Mouse (Mus musculus): ENCODE data around the gene Kctd13. TPM values are rescaled to one million over a fixed set of nuclear protein-coding genes. Genes with fewer than 3 reads are reported as not detected.

The Kctd13 gene
- polyA plus RNA-seq, 1 experiment = 91.1 TPM

DNA sequence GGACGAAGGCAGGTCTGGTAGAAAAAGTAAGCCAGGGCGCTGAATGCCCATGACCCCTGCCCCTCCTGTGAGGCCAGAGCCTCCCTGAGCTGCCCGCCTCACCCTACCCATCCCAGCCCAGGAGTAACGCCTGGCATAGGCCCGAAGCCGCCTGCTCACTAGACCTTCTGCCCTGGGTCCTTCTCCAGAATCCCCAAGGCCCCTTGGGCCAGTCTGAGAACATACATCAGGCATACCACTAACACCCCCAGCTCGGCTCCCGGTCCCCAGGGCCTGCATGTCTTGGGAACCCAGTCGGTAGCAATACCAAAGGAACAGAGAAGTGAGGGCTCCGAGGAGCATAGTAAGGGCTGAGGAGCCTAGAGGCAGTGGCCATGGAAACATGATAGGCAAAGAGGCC lies 19.9 kb downstream of the Kctd13 start:
- no peak for TF ChIP-seq CTCF (IDR thresholded peaks at IDR 0.05; ENCODE audit: borderline replicate concordance, extremely low read depth, insufficient read depth, insufficient read length)
- TF ChIP-seq POLR2A (IDR thresholded peaks at IDR 0.05; ENCODE audit: borderline replicate concordance, extremely low read depth, insufficient read depth, insufficient read length, poor library complexity, severe bottlenecking) = no peak
- no peak for DNase-seq (ENCODE audit: low read depth)

DNA sequence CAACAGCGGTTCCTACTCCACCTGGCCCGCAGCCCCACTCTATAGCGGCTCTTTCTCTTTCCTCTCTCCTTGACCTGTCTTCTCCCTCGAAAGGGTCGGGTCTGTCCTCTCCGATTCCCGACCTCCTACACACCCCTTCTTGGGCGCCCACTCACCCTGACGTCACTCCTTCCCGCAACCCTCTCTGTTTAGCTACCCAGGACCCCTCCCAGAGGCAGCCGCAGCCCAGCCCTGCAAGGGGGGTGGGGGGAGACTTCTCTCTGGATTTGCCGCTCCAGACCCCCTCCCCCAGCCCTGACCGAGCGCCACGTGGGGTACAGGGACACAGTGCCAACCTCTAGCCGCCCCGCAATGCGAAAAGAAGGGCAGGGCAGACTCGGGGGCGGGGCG lies 20.7 kb downstream of the Kctd13 start, which contains the start of gene Asphd1:
Asphd1 (minus strand) TSS at position 180 of the 390 bp plus-strand sequence.
- DNase-seq (ENCODE audit: low read depth) = peak; percentile 79
- TF ChIP-seq POLR2A (IDR thresholded peaks at IDR 0.05; ENCODE audit: borderline replicate concordance, extremely low read depth, insufficient read depth, insufficient read length, poor library complexity, severe bottlenecking) (no peak), CTCF (IDR thresholded peaks at IDR 0.05; ENCODE audit: borderline replicate concordance, extremely low read depth, insufficient read depth, insufficient read length) (no peak)

DNA sequence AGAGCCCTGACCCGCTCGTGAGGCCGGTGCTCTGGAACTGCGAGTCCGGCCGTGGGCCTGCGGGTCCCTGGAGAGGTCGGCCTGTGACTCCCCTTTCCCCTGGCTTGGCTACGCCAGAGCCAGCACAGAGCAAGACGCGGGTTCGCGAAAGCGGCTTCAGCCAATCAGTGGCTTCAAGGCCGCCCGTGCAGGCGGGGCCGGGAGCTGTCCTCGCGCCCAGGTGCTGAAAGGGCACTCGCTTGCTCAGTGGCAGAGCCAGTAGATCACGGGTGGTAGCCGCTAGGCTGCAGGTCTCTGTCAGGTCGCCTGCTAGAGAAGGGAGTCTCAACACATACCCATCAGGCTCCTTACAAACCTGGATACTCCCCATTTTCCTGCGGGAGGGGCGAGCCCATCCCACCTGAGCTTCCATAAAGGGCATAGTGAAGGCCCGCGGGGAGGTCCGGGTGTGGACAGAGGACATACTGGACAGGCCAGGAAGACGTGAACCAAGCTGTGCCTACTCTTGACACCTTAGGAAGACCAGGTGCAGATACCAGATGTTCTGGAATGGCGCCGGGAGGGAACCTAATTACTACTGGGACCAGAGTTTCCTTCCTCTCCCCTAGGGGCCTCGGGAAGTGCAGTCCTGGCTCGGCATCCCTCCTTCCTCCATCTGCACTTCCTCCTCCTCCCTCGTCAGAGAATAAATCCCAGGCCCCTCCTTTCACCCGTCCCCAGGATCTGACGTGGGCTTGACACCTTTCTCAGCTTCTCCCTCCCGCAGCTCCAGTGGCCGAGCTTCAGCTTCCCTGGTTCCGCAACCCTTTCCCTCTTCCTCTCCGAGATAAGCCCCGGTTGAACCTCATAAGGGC lies 21.3 kb downstream of the Kctd13 start, which contains the start of gene Sez6l2:
Sez6l2 (plus strand) TSS at position 771 of the 854 bp plus-strand sequence.
- DNase-seq (ENCODE audit: low read depth) = peak; percentile 91
- peak; percentile 59; the same call in 1 of the 2 replicates for TF ChIP-seq POLR2A (IDR thresholded peaks at IDR 0.05; ENCODE audit: borderline replicate concordance, extremely low read depth, insufficient read depth, insufficient read length, poor library complexity, severe bottlenecking)
- no peak for TF ChIP-seq CTCF (IDR thresholded peaks at IDR 0.05; ENCODE audit: borderline replicate concordance, extremely low read depth, insufficient read depth, insufficient read length)

DNA sequence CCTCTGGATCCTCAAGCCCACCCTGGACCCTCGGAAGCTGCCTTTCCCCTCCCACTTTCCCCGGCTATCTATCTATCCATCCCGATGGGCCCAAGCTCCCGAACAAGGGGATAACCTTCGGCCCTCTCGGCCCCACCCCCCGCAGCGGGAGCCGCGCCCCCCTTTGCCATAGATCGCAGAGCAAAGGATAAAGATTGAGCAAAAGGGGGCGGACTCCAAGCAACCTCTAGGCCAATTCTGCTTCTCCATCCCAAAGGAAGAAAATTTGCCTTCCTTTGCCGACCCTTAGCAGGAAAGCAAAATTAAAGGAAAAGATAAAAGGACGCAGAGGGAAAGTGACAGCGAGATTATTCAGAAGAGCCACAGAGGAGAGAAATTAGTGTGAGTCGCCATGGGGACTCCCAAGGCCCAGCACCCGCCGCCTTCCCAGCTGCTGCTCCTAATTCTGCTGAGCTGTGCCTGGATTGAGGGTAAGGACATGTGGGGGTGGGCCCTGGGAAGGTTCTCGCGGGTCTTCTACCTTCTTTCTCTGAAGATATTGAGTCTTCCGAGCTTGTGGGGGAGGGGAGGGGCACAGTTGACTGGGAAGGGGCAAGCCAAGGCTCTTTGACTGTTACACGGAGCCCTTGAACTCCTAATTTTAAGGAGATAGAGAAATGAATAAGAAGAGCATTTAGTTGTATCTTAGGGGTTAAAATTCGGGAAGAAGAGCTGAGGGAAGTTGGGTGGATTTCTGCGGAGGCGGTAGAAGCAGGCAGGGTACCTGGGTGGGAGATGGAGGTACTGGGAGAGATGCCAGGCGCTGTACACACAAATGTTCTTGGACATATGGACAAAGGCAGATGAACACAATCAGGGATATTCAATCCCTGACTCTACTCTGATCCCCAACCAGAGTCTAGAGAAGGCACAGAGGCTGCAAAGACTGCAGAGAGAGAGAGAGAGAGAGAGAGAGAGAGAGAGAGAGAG lies 22.3 kb downstream of the Kctd13 start:
- DNase-seq (ENCODE audit: low read depth) = peak; percentile 41
- no peak for TF ChIP-seq POLR2A (IDR thresholded peaks at IDR 0.05; ENCODE audit: borderline replicate concordance, extremely low read depth, insufficient read depth, insufficient read length, poor library complexity, severe bottlenecking)
- no peak for TF ChIP-seq CTCF (IDR thresholded peaks at IDR 0.05; ENCODE audit: borderline replicate concordance, extremely low read depth, insufficient read depth, insufficient read length)

DNA sequence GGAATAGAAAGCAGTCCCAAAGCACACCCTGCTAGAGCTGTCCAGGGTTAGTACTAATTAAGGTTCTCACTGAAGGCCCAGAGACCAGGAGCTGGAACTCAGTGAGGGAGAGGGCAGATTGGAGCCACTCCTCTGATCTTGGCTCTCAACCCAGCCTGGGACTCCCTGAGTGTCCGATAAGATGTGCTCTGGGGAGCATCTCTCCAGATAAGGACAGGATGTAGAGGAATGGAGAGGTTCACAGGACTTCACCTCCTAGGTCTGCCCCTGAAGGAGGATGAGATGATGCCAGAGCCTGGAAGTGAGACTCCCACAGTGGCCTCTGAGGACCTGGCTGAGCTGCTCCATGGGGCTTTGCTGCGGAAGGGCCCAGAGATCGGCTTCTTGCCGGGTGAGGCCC lies 23.1 kb downstream of the Kctd13 start:
- DNase-seq (ENCODE audit: low read depth) = no peak
- no peak for TF ChIP-seq CTCF (IDR thresholded peaks at IDR 0.05; ENCODE audit: borderline replicate concordance, extremely low read depth, insufficient read depth, insufficient read length)
- no peak for TF ChIP-seq POLR2A (IDR thresholded peaks at IDR 0.05; ENCODE audit: borderline replicate concordance, extremely low read depth, insufficient read depth, insufficient read length, poor library complexity, severe bottlenecking)

DNA sequence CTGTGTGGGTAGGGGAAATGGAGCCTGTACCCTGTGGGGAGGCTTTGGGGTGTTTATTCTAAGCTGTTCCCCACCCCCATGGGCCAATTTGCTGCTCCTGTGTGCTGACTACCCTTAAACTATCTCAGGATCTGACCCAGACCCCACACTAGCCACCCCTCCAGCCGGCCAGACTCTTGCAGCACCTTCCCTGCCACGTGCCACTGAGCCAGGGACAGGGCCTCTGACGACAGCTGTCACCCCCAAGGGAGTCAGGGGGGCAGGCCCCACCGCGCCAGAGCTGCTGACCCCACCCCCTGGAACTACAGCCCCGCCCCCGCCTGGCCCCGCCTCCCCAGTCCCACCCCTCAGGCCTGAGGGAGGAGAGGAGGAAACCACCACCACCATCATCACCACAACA lies 24.0 kb downstream of the Kctd13 start:
- no peak for DNase-seq (ENCODE audit: low read depth)
- TF ChIP-seq CTCF (IDR thresholded peaks at IDR 0.05; ENCODE audit: borderline replicate concordance, extremely low read depth, insufficient read depth, insufficient read length) (no peak), POLR2A (IDR thresholded peaks at IDR 0.05; ENCODE audit: borderline replicate concordance, extremely low read depth, insufficient read depth, insufficient read length, poor library complexity, severe bottlenecking) (no peak)

DNA sequence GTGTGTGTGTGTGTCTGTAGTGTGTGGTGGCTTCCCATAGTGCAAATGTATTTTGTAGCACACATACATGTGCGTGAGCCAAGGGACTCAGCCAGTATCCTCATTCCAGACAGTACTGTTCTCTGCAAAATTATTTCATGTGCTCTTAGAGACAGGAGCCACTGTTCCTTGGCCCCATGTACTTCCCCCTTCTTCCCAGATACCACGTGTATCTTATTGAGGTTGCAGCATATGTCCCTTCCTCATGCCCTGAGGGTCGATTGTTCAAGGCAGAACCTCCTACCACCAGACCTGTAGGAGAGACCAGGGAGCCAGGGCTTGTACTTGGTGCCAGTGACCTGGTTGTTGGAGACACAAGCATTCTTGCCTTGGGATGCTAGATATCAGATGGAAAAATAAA lies 26.4 kb downstream of the Kctd13 start:
- DNase-seq (ENCODE audit: low read depth) = no peak
- TF ChIP-seq CTCF (IDR thresholded peaks at IDR 0.05; ENCODE audit: borderline replicate concordance, extremely low read depth, insufficient read depth, insufficient read length) (no peak), POLR2A (IDR thresholded peaks at IDR 0.05; ENCODE audit: borderline replicate concordance, extremely low read depth, insufficient read depth, insufficient read length, poor library complexity, severe bottlenecking) (no peak)

DNA sequence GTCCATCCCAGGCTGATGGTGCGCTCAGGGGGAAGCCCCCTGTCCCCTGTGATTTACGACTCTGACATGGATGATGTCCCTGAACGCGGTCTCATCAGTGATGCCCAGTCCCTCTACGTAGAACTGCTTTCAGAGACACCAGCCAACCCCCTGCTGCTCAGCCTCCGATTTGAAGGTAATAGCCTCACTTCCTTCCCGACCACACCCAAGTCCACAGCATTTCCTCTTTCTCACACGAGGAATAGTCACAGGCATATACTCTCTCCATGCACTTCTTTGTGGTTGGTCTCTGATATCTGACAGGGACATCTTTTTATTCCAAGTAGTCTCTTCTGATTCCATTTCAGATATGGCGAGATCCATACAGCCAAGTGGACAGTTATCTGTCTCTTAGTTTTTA lies 31.1 kb downstream of the Kctd13 start:
- no peak for DNase-seq (ENCODE audit: low read depth)

DNA sequence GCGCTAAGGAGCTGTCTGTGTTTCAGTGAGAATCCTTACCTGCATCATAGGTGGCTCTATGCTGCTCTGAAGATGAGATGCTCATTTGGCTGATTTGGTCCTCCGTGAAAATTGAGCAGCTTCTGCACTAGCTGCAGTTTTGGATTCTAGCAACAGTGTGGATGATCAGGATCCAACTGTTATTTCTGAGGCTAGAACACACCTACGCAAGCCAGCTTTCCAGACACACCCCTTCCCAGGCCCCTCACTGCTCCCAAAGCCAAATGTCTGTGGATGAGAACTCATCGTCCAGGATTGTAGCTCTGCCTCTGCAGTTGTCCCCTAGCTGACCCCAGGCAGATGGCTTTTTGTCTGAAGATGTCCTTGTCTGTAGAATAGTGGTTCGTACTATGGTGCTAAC lies 32.4 kb downstream of the Kctd13 start:
- TF ChIP-seq CTCF (IDR thresholded peaks at IDR 0.05; ENCODE audit: borderline replicate concordance, extremely low read depth, insufficient read depth, insufficient read length) (no peak), POLR2A (IDR thresholded peaks at IDR 0.05; ENCODE audit: borderline replicate concordance, extremely low read depth, insufficient read depth, insufficient read length, poor library complexity, severe bottlenecking) (no peak)
- no peak for DNase-seq (ENCODE audit: low read depth)

More for the DNA sequence above, 31.1 kb downstream of the Kctd13 start:
- no peak for TF ChIP-seq CTCF (IDR thresholded peaks at IDR 0.05; ENCODE audit: borderline replicate concordance, extremely low read depth, insufficient read depth, insufficient read length)
- no peak for TF ChIP-seq POLR2A (IDR thresholded peaks at IDR 0.05; ENCODE audit: borderline replicate concordance, extremely low read depth, insufficient read depth, insufficient read length, poor library complexity, severe bottlenecking)

DNA sequence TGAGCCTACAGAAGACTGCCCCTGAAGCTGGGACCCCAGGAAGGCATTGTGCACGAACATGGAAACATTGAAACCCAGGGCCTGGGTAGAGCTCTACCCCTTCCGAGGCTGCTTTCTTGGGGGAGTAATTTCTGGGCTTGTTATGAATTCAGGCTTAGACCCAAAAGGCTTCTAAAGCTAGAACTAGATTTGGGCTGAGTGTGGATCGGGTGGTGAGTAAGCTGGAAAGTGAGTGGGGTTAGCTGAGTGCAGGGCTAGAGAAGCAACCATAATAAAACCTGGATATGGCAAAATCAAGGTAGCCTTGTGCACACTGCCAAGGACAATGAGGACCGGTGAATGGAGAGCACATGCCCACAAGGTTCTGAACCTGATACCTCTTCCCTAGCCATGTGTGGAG lies 33.3 kb downstream of the Kctd13 start:
- TF ChIP-seq CTCF (IDR thresholded peaks at IDR 0.05; ENCODE audit: borderline replicate concordance, extremely low read depth, insufficient read depth, insufficient read length) (no peak), POLR2A (IDR thresholded peaks at IDR 0.05; ENCODE audit: borderline replicate concordance, extremely low read depth, insufficient read depth, insufficient read length, poor library complexity, severe bottlenecking) (no peak)
- no peak for DNase-seq (ENCODE audit: low read depth)
